Mouse (Mus musculus) kidney, adult 9 months (tissue): ENCODE results near the gene N4bp1.

Experiments used
- DNase-seq: peaks from one replicate; pipeline ENCODE4 v3.0.0; 2022

Gene N4bp1

GRCm38 (mm10) chr8:86894194-86894761 is 9.2 kb upstream of the N4bp1 start:
- no peak for DNase-seq

- no peak for DNase-seq
Measured at GRCm38 (mm10) chr8:86893554-86893953, 8.5 kb upstream of the N4bp1 start.

- DNase-seq = no peak
Measured at GRCm38 (mm10) chr8:86891533-86891932, 6.5 kb upstream of the N4bp1 start.

GRCm38 (mm10) chr8:86888058-86888939 is 3.2 kb upstream of the N4bp1 start:
- DNase-seq = peak; percentile 78

- peak; percentile 57 for DNase-seq
Measured at GRCm38 (mm10) chr8:86884067-86884466, 991 bp downstream of the N4bp1 start.

- no peak for DNase-seq
Measured at GRCm38 (mm10) chr8:86882568-86883478, 2.2 kb downstream of the N4bp1 start.

- DNase-seq = no peak
Measured at GRCm38 (mm10) chr8:86881951-86882350, 3.1 kb downstream of the N4bp1 start.

- DNase-seq = no peak
Measured at GRCm38 (mm10) chr8:86881068-86881609, 3.9 kb downstream of the N4bp1 start.

GRCm38 (mm10) chr8:86876831-86877230 is 8.2 kb downstream of the N4bp1 start:
- peak; percentile 77 for DNase-seq

GRCm38 (mm10) chr8:86874055-86874454 is 11.0 kb downstream of the N4bp1 start:
- no peak for DNase-seq

GRCm38 (mm10) chr8:86873151-86873550 is 11.9 kb downstream of the N4bp1 start:
- peak; percentile 49 for DNase-seq

- no peak for DNase-seq
Measured at GRCm38 (mm10) chr8:86872097-86872815, 12.8 kb downstream of the N4bp1 start.

- no peak for DNase-seq
Measured at GRCm38 (mm10) chr8:86871421-86871820, 13.6 kb downstream of the N4bp1 start.

- DNase-seq = no peak
Measured at GRCm38 (mm10) chr8:86870771-86871170, 14.3 kb downstream of the N4bp1 start.

- DNase-seq = no peak
Measured at GRCm38 (mm10) chr8:86868041-86868440, 17.0 kb downstream of the N4bp1 start.

GRCm38 (mm10) chr8:86864764-86865163 is 20.3 kb downstream of the N4bp1 start:
- no peak for DNase-seq

- DNase-seq = no peak
Measured at GRCm38 (mm10) chr8:86862837-86863236, 22.2 kb downstream of the N4bp1 start.

GRCm38 (mm10) chr8:86862155-86862816 is 22.8 kb downstream of the N4bp1 start:
- no peak for DNase-seq

- DNase-seq = no peak
Measured at GRCm38 (mm10) chr8:86861516-86861915, 23.5 kb downstream of the N4bp1 start.

- DNase-seq = no peak
Measured at GRCm38 (mm10) chr8:86856248-86856647, 28.8 kb downstream of the N4bp1 start.

- no peak for DNase-seq
Measured at GRCm38 (mm10) chr8:86854686-86855085, 30.4 kb downstream of the N4bp1 start.

- DNase-seq = no peak
Measured at GRCm38 (mm10) chr8:86853989-86854373, 31.1 kb downstream of the N4bp1 start.
